ENCODE assay signal across 10 mouse cellular contexts in the genomic region with DNA sequence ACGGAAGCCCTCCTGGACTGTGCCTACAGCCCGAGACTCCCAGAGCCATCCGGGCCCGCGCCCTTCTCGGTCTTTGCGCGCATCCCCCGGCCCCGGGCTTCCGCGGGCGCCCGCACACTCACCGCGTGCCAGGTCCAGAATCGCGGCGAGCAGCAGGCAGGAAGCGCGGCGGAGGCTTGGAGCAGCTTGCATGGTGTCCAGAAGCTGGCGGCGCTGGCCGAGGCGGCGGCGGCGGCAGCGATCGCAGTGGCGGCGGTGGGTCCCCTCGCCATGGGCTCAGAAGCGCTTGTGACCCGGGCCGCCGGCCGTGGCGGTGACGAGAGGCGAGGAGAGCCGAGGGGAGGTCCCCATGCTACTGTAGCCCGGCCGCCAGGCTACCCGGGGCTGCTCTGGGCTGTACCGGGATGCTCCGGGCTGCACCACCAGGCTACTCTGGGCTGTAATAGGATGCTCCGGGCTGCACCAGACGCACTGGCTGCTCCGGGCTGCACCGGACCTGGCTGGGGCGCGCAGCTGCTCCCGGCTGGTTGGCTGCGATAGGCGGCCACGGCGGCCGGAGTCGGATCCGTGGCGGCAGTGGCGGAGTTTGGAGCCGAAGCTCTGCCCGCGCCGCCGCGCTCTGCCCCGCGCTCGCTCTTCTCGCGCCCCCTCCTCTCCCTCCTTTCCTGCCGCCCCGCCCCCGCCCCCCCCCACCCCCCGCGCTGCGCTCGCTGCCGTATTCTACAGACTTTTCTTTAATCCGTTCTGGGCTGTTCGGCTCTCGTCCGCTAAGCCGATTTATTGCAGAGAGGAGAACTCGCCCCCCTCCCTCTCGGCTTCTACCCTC. TPM values are rescaled to one million over a fixed set of nuclear protein-coding genes. Genes with fewer than 3 reads are reported as not detected.
A peak's percentile ranks its signal among the peaks of the same experiment; 100 is the strongest.
DNase-seq lines count a peak whose midpoint lies in the region; ATAC-seq and TF ChIP-seq lines count a peak whose summit lies in the region.
"Had no signal": no experiment of that assay in that cellular context is flagged by ENCODE, and none has a peak within 500 bp of the region (broad histone marks: within the 10 kb centered on the region; RNA-seq: fewer than 3 reads in every experiment).

TSS of gene Igsf21 (minus strand) at position 605 of the 826 bp plus-strand sequence.

- H3K4me1 ChIP-seq in heart, embryonic 14.5 days (ENCODE audit: control insufficient read depth in 2 of 2, insufficient read depth in 2 of 2, low read length in 2 of 2) = peaks cover 0 to 4% of the 10 kb centered on the region in 2 experiments; a peak in 2 of 4 replicates
- H3K4me1 ChIP-seq in heart, adult 2 months (ENCODE audit: control insufficient read depth, insufficient read depth, low read length) = no peaks in the 10 kb centered on the region
- peaks cover 16% of the 10 kb centered on the region for H3K4me1 ChIP-seq in embryonic facial prominence, embryonic 15.5 days
- peaks cover 13% of the 10 kb centered on the region for H3K4me1 ChIP-seq in neural tube, embryonic 11.5 days (ENCODE audit: control insufficient read depth, insufficient read depth, low read length)

- ATAC-seq in heart, embryonic 14.5 days (ENCODE audit: insufficient number of reproducible peaks, insufficient read depth, low FRiP score, low read depth) = no peak
- ATAC-seq in embryonic facial prominence, embryonic 15.5 days (ENCODE audit: insufficient number of reproducible peaks, low FRiP score, low TSS enrichment, low read depth) = peak; percentile 55; the same call in 1 of the 2 replicates
- peak; percentile 70 for ATAC-seq in neural tube, embryonic 11.5 days (ENCODE audit: insufficient read depth, low FRiP score, low TSS enrichment)

- H3K79me2 ChIP-seq in heart, adult 2 months (replicated peaks; ENCODE audit: control insufficient read depth, insufficient read depth, low read length) = no peaks in the 10 kb centered on the region

- TF ChIP-seq CTCF in heart, adult 2 months (IDR thresholded peaks at IDR 0.05) = no peak

- no peak within 1 kb of the TSS for H3K27ac ChIP-seq in heart, embryonic 14.5 days (replicated peaks in 1 of 2; ENCODE audit: control insufficient read depth in 1 of 2, insufficient read depth in 1 of 2, low read depth in 2 of 2, low read length in 2 of 2)
- H3K27ac ChIP-seq in heart, adult 2 months = no peak within 1 kb of the TSS
- H3K27ac ChIP-seq in embryonic facial prominence, embryonic 15.5 days (replicated peaks) = no peak within 1 kb of the TSS
- H3K27ac ChIP-seq in neural tube, embryonic 11.5 days (ENCODE audit: low read depth, low read length) = peak within 1 kb of the TSS; percentile 62; the same call in 1 of the 2 replicates

- H3K36me3 ChIP-seq in heart, embryonic 14.5 days (ENCODE audit: control insufficient read depth, insufficient read depth, low read length) = no peaks in the 10 kb centered on the region
- no peaks in the 10 kb centered on the region for H3K36me3 ChIP-seq in heart, adult 2 months (ENCODE audit: control insufficient read depth, insufficient read depth, low read length)
- no peaks in the 10 kb centered on the region for H3K36me3 ChIP-seq in embryonic facial prominence, embryonic 15.5 days
- no peaks in the 10 kb centered on the region for H3K36me3 ChIP-seq in neural tube, embryonic 11.5 days (ENCODE audit: control insufficient read depth, insufficient read depth, low read length)

- TF ChIP-seq POLR2A in heart, adult 2 months (IDR thresholded peaks at IDR 0.05; ENCODE audit: insufficient read depth, low read depth, low read length) = no peak

- no peak within 1 kb of the TSS for H3K9ac ChIP-seq in heart, embryonic 14.5 days (ENCODE audit: low read length)
- H3K9ac ChIP-seq in heart, adult 2 months (ENCODE audit: low read depth, low read length) = no peak within 1 kb of the TSS
- H3K9ac ChIP-seq in embryonic facial prominence, embryonic 15.5 days = no peak within 1 kb of the TSS
- peak within 1 kb of the TSS; percentile 60 for H3K9ac ChIP-seq in neural tube, embryonic 11.5 days (ENCODE audit: low read length)

- peak within 1 kb of the TSS; percentile 49 for H3K4me2 ChIP-seq in heart, embryonic 14.5 days (ENCODE audit: low read length)
- peak within 1 kb of the TSS; percentile 50 for H3K4me2 ChIP-seq in embryonic facial prominence, embryonic 15.5 days (replicated peaks)
- H3K4me2 ChIP-seq in neural tube, embryonic 11.5 days (ENCODE audit: low read depth) = peak within 1 kb of the TSS; percentile 90

- intact Hi-C loops in heart, adult 2 months (cut with DNase I) = loop anchor here (10.0 kb wide), 1 partner anchor 372 kb away; no protein-coding TSS in a partner anchor

- under 1% methylated on average over 67 of the region's 90 CpGs for WGBS in heart, embryonic 14.5 days
- WGBS in heart, adult 2 months = 1% methylated on average over 84 of the region's 90 CpGs
- under 1% methylated on average over 63 of the region's 90 CpGs for WGBS in embryonic facial prominence, embryonic 15.5 days
- under 1% methylated on average over 64 of the region's 90 CpGs for WGBS in neural tube, embryonic 11.5 days

- peak within 1 kb of the TSS; percentile 2 to 24; a peak in 1 of 4 replicates for H3K4me3 ChIP-seq in heart, embryonic 14.5 days (ENCODE audit: control insufficient read depth in 1 of 2, insufficient read depth in 1 of 2, low read depth in 1 of 2, low read length in 2 of 2)
- no peak within 1 kb of the TSS for H3K4me3 ChIP-seq in heart, adult 2 months
- H3K4me3 ChIP-seq in embryonic facial prominence, embryonic 15.5 days (replicated peaks) = peak within 1 kb of the TSS; percentile 33
- H3K4me3 ChIP-seq in neural tube, embryonic 11.5 days (ENCODE audit: low read depth, low read length) = peak within 1 kb of the TSS; percentile 54

- no peak for DNase-seq in heart, adult 2 months
- DNase-seq in adrenal gland, postnatal 36 days = peak; percentile 24 to 40
- peak in 1 of 2 experiments; percentile 45 for DNase-seq in layer of hippocampus, postnatal 36 days
- peak; percentile 72 for DNase-seq in neural tube, embryonic 11.5 days (ENCODE audit: low spot score)
- no peak for DNase-seq in spleen, adult 12 weeks (ENCODE audit: low spot score)
- DNase-seq in ovary, adult 18-20 months (ENCODE audit: low spot score) = no peak

- no peaks in the 10 kb centered on the region for H3K9me3 ChIP-seq in heart, embryonic 14.5 days (ENCODE audit: control insufficient read depth, low read length)
- H3K9me3 ChIP-seq in embryonic facial prominence, embryonic 15.5 days (replicated peaks) = no peaks in the 10 kb centered on the region
- no peaks in the 10 kb centered on the region for H3K9me3 ChIP-seq in neural tube, embryonic 11.5 days (ENCODE audit: control insufficient read depth, low read length)

- TF ChIP-seq EP300 in heart, adult 2 months (IDR thresholded peaks at IDR 0.05; ENCODE audit: insufficient read depth, low read depth, low read length) = no peak

- H3K27me3 ChIP-seq in heart, embryonic 14.5 days (ENCODE audit: control insufficient read depth, insufficient read depth, low read length) = peaks cover 94% of the 10 kb centered on the region
- peaks cover 17% of the 10 kb centered on the region for H3K27me3 ChIP-seq in heart, adult 2 months (ENCODE audit: control insufficient read depth, insufficient read depth, low read length)
- H3K27me3 ChIP-seq in embryonic facial prominence, embryonic 15.5 days = peaks cover 87% of the 10 kb centered on the region
- peaks cover 74% of the 10 kb centered on the region for H3K27me3 ChIP-seq in neural tube, embryonic 11.5 days (ENCODE audit: control insufficient read depth, insufficient read depth, low read length)

RNA-seq across cellular contexts. Expression of gene Igsf21, which starts in this region (rescaled TPM):
- 0.19 TPM in 1 of 2 replicates, not detected in the other for polyA plus RNA-seq in heart, embryonic 14.5 days (2014; fragmentation: Nextera tagmentation; extraction: Ambion mirVana)
- total RNA-seq in heart, adult 2 months (2021) = under 1 TPM; 0.14 to 0.16 TPM
- 0.32 and 0.76 TPM in 2 replicates for polyA plus RNA-seq in heart, adult 2 months (2012; rRNA removed)
- total RNA-seq in adrenal gland, postnatal 36 days (2021) = 1 to 10 TPM; 2.9 to 3.7 TPM
- 1.2 TPM in 2 replicates for polyA plus RNA-seq in embryonic facial prominence, embryonic 15.5 days (2015; fragmentation: Nextera tagmentation; extraction: Ambion mirVana)
- 10 to 100 TPM; 35.3 to 38.7 TPM for total RNA-seq in layer of hippocampus, postnatal 36 days (2021)
- polyA plus RNA-seq in neural tube, embryonic 11.5 days (2014; fragmentation: Nextera tagmentation; extraction: Ambion mirVana) = 12.4 and 12.9 TPM in 2 replicates
- total RNA-seq: hematopoietic stem cell, adult 5-6 weeks; MEL had no signal

Comparison
In these comparisons a context has a peak if more than half of its experiments do, and no peak if none do; other contexts are left out.
1. RNA of gene Igsf21 (total RNA-seq): 35.3 to 38.7 TPM in layer of hippocampus, postnatal 36 days; 2.9 to 3.7 TPM in adrenal gland, postnatal 36 days and 0.14 to 0.16 TPM in heart, adult 2 months; every median in the first group is over 4 times any median in the second.
2. DNase-seq: peak in adrenal gland, postnatal 36 days (2 of 2) and neural tube, embryonic 11.5 days (single experiment); none in heart, adult 2 months (0 of 2), spleen, adult 12 weeks (single experiment) and ovary, adult 18-20 months (single experiment).
3. Peak in every context shown above with its lines, with median percentiles within 50 percentile points of each other: H3K4me2 ChIP-seq.